Mouse (Mus musculus): ENCODE results near the gene Taldo1.

Taldo1 gene

GRCm38 (mm10) chr7:141391625-141392551, at the start of gene Taldo1:
Taldo1 (plus strand) TSS chr7:141392199.
- peak; percentile 99 for DNase-seq (ENCODE audit: low read depth)

- DNase-seq (ENCODE audit: low read depth), result no peak
These were observed 48.8 kb upstream of the Taldo1 start for GRCm38 (mm10) chr7:141343230-141343629.

- no peak for DNase-seq (ENCODE audit: low read depth)
These were observed 48.3 kb upstream of the Taldo1 start for GRCm38 (mm10) chr7:141343696-141344095.

GRCm38 (mm10) chr7:141344787-141345186, 47.2 kb upstream of the Taldo1 start:
- peak; percentile 79 for DNase-seq (ENCODE audit: low read depth)

GRCm38 (mm10) chr7:141351061-141351460, 40.9 kb upstream of the Taldo1 start:
- no peak for DNase-seq (ENCODE audit: low read depth)

- DNase-seq (ENCODE audit: low read depth), result no peak
These were observed 36.9 kb upstream of the Taldo1 start for GRCm38 (mm10) chr7:141355051-141355450.

- DNase-seq (ENCODE audit: low read depth), result no peak
These were observed 36.2 kb upstream of the Taldo1 start for GRCm38 (mm10) chr7:141355626-141356326.

GRCm38 (mm10) chr7:141356971-141357370, 35.0 kb upstream of the Taldo1 start:
- no peak for DNase-seq (ENCODE audit: low read depth)

- peak; percentile 49 for DNase-seq (ENCODE audit: low read depth)
These were observed 30.5 kb upstream of the Taldo1 start for GRCm38 (mm10) chr7:141361510-141361909.

GRCm38 (mm10) chr7:141363106-141363751, 28.8 kb upstream of the Taldo1 start:
- DNase-seq (ENCODE audit: low read depth), result peak; percentile 88

GRCm38 (mm10) chr7:141363752-141364125, 28.3 kb upstream of the Taldo1 start:
- DNase-seq (ENCODE audit: low read depth), result no peak

GRCm38 (mm10) chr7:141364349-141365048, 27.5 kb upstream of the Taldo1 start:
- no peak for DNase-seq (ENCODE audit: low read depth)

GRCm38 (mm10) chr7:141365049-141365445, 27.0 kb upstream of the Taldo1 start:
- DNase-seq (ENCODE audit: low read depth), result no peak

GRCm38 (mm10) chr7:141367358-141367757, 24.6 kb upstream of the Taldo1 start:
- DNase-seq (ENCODE audit: low read depth), result no peak

- DNase-seq (ENCODE audit: low read depth), result peak; percentile 42
These were observed 22.1 kb upstream of the Taldo1 start for GRCm38 (mm10) chr7:141369918-141370317.

GRCm38 (mm10) chr7:141371942-141372595, 19.9 kb upstream of the Taldo1 start:
- no peak for DNase-seq (ENCODE audit: low read depth)

GRCm38 (mm10) chr7:141373611-141374010, 18.4 kb upstream of the Taldo1 start:
- DNase-seq (ENCODE audit: low read depth), result no peak

GRCm38 (mm10) chr7:141374399-141374798, 17.6 kb upstream of the Taldo1 start:
- DNase-seq (ENCODE audit: low read depth), result no peak

GRCm38 (mm10) chr7:141379584-141379983, 12.4 kb upstream of the Taldo1 start:
- DNase-seq (ENCODE audit: low read depth), result no peak

GRCm38 (mm10) chr7:141381068-141381835, 10.7 kb upstream of the Taldo1 start:
- DNase-seq (ENCODE audit: low read depth), result no peak
